Mouse (Mus musculus): ENCODE results near the gene Mark1. TPM values are rescaled to one million over a fixed set of nuclear protein-coding genes. Genes with fewer than 3 reads are reported as not detected.

The Mark1 gene
- total and polyA plus RNA-seq, 2 experiments from 2014 or later: 1.2 to 10.5 TPM

DNA sequence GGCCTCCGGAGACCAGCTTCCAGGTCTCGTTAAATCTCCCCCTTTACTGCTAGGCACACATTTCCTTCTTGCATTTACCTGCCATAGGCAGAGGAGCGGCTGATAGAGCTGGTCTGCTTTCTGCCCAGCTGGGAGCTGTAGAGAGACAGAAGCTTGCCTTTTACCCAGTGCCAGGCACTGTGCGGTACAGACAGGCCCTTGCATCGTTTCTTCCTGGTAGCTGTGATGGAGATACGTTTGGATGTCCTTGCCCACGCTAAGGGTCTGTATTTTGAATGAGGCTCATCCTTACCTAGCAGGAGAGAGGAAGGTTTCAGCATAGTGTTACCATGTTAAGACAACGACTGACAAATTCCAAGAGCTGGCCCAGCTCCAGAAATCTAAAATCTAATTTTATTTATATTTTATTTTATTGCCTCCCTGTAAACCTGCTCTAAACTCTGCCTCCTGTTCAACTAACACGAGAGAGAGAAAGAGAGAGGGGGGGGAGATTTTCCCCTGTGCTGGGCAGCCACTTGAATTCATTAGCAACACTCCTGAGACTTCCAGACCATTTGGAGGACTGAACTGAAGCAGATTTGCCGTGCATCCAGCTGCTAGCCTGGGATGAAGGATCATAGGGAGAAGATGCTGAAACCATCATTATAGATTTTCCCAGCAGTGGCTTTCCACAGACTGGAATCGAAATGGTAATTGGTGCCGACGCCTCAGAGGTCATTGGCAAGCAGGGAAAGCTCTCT, 21.2 kb upstream of the Mark1 start:
- H3K27me3 ChIP-seq (ENCODE audit: control insufficient read depth, insufficient read depth, low read length): no peaks in the 10 kb centered on the region
- TF ChIP-seq EP300 (IDR thresholded peaks at IDR 0.05; ENCODE audit: low read depth): no peak
- no peak for TF ChIP-seq CTCF (IDR thresholded peaks at IDR 0.05; ENCODE audit: low read depth)
- H3K4me3 ChIP-seq (ENCODE audit: low read depth, low read length): no peak overlapping the region
- WGBS: 65% methylated on average over 13 of the region's 13 CpGs
- no peak overlapping the region for H3K9ac ChIP-seq (replicated peaks; ENCODE audit: low read depth, low read length)
- no peak overlapping the region for H3K27ac ChIP-seq (ENCODE audit: low read depth)
- no peak for ATAC-seq (ENCODE audit: insufficient read depth, low read depth)
- no peaks in the 10 kb centered on the region for H3K4me1 ChIP-seq (ENCODE audit: control insufficient read depth, insufficient read depth)
- DNase-seq (ENCODE audit: low spot score): no peak
- H3K9me3 ChIP-seq (replicated peaks; ENCODE audit: control insufficient read depth, low read length): no peaks in the 10 kb centered on the region
- no peak overlapping the region for H3K4me2 ChIP-seq (ENCODE audit: low read depth, low read length)
- H3K36me3 ChIP-seq (replicated peaks; ENCODE audit: control insufficient read depth, insufficient read depth, low read length): no peaks in the 10 kb centered on the region

DNA sequence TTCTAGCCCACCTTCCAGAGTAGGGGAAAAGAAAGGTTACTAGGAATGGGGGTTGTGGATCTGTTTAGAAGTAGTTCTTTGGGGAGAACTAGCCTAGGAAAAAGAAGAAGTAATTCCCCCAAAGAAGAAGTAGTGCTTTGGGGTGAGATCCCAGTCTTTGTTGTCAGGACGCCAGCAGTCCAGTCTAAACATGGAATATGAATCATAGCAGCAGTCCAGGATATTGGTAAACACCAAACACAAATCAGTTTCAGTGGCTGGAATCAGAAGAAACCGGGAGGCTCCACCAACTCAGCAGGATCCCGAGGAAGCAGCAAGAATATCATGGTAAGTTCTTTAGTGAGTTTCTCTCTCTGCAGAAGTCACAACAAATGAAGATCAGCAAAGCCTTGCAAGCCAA, 13.2 kb upstream of the Mark1 start:
- H3K4me1 ChIP-seq (ENCODE audit: control insufficient read depth, insufficient read depth): no peaks in the 10 kb centered on the region
- no peak overlapping the region for H3K27ac ChIP-seq (ENCODE audit: low read depth)
- DNase-seq (ENCODE audit: low spot score) (no peak), ATAC-seq (ENCODE audit: insufficient read depth, low read depth) (no peak)
- H3K4me3 ChIP-seq (ENCODE audit: low read depth, low read length): no peak overlapping the region
- H3K27me3 ChIP-seq (ENCODE audit: control insufficient read depth, insufficient read depth, low read length): no peaks in the 10 kb centered on the region
- H3K4me2 ChIP-seq (ENCODE audit: low read depth, low read length): no peak overlapping the region
- H3K9ac ChIP-seq (replicated peaks; ENCODE audit: low read depth, low read length): no peak overlapping the region
- no peaks in the 10 kb centered on the region for H3K36me3 ChIP-seq (replicated peaks; ENCODE audit: control insufficient read depth, insufficient read depth, low read length)
- WGBS: 75% methylated on average over 3 of the region's 3 CpGs
- H3K9me3 ChIP-seq (replicated peaks; ENCODE audit: control insufficient read depth, low read length): no peaks in the 10 kb centered on the region
- TF ChIP-seq EP300 (IDR thresholded peaks at IDR 0.05; ENCODE audit: low read depth): no peak
- TF ChIP-seq CTCF (IDR thresholded peaks at IDR 0.05; ENCODE audit: low read depth): no peak

DNA sequence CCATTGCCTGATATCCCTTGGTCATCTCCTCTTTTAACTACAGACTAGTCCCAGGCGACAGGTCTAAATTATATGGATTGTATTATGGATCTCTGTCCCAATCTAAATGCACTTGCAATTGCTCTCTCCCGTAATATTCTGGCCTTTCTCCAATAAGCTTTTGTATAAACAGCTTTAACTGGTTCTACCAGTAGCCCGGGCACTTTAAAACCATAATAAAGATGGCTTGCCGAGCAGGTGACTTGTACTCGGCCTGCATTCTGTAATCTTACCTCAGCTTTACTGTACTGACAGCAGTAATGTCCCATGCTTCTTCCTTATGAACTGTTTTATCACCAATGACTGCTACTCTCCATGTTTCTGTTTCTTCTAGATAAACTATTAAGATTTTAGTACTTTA, 7.7 kb upstream of the Mark1 start:
- Histone ChIP-seq H3K27me3 (ENCODE audit: control insufficient read depth, insufficient read depth, low read length) (no peaks in the 10 kb centered on the region), H3K9me3 (replicated peaks; ENCODE audit: control insufficient read depth, low read length) (no peaks in the 10 kb centered on the region)

DNA sequence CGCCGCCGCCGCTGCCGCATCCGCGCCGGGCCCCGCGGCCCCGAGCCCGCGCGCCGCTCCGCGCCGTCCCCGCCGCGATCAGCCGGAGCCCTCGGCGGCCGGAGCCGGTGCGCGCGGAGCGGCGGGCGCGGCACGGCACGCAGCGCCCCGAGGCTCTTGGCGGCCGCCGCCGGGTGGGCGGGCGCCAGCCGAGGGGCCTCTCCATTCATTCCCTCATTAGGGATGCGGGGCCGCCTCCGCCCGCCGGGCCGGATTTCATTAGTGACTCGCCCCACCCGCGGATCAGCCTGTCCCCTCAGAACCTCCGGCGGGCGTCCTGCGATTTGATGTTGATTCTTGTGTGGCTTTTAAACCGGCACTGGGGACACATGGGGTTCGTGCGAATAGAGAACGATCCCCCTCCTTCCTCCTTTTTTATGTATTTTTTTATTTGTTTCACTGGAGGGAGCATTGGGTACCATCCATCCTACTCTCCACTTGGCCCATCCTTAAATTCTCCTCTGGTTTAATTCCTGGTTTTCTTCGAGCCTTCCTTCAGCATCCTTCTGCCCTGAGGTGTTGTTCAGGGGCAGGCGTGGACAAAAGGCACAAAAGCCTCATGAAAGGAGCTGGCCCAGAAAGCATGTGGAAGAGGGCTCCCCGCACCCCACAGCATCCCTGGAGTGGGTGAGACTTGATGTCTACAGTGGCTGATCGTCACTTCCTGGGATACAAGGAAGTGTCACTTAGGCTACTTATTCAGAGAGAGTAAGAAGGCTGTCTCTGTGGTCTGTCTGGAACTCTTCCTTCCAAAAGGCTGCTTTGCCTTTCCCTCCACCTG, 620 bp upstream of the Mark1 start:
- peaks cover 8% of the 10 kb centered on the region for H3K27me3 ChIP-seq (ENCODE audit: control insufficient read depth, insufficient read depth, low read length)
- H3K4me3 ChIP-seq (ENCODE audit: low read depth, low read length): peak overlapping the region; percentile 70
- peak overlapping the region; percentile 94 for H3K4me2 ChIP-seq (ENCODE audit: low read depth, low read length)
- H3K27ac ChIP-seq (ENCODE audit: low read depth): peak overlapping the region; percentile 9
- H3K36me3 ChIP-seq (replicated peaks; ENCODE audit: control insufficient read depth, insufficient read depth, low read length): no peaks in the 10 kb centered on the region
- peaks cover 8% of the 10 kb centered on the region; the same call in 1 of the 2 replicates for H3K4me1 ChIP-seq (ENCODE audit: control insufficient read depth, insufficient read depth)
- ATAC-seq (ENCODE audit: insufficient read depth, low read depth): 0 out of 2 replicates have a peak, but pooled peaks have one; percentile 22
- peak overlapping the region; percentile 89 for H3K9ac ChIP-seq (replicated peaks; ENCODE audit: low read depth, low read length)
- no peak for TF ChIP-seq EP300 (IDR thresholded peaks at IDR 0.05; ENCODE audit: low read depth)
- TF ChIP-seq CTCF (IDR thresholded peaks at IDR 0.05; ENCODE audit: low read depth): no peak
- H3K9me3 ChIP-seq (replicated peaks; ENCODE audit: control insufficient read depth, low read length): no peaks in the 10 kb centered on the region
- peak; percentile 43 for DNase-seq (ENCODE audit: low spot score)
- 3% methylated on average over 31 of the region's 65 CpGs for WGBS

More for the DNA sequence above, 7.7 kb upstream of the Mark1 start:
- no peak for TF ChIP-seq CTCF (IDR thresholded peaks at IDR 0.05; ENCODE audit: low read depth)
- H3K27ac ChIP-seq (ENCODE audit: low read depth): no peak overlapping the region
- WGBS: 71% methylated on average over 5 of the region's 5 CpGs
- no peak overlapping the region for H3K4me3 ChIP-seq (ENCODE audit: low read depth, low read length)
- H3K9ac ChIP-seq (replicated peaks; ENCODE audit: low read depth, low read length): no peak overlapping the region
- no peaks in the 10 kb centered on the region for H3K36me3 ChIP-seq (replicated peaks; ENCODE audit: control insufficient read depth, insufficient read depth, low read length)
- DNase-seq (ENCODE audit: low spot score) (no peak), ATAC-seq (ENCODE audit: insufficient read depth, low read depth) (no peak)
- H3K4me2 ChIP-seq (ENCODE audit: low read depth, low read length): no peak overlapping the region
- H3K4me1 ChIP-seq (ENCODE audit: control insufficient read depth, insufficient read depth): no peaks in the 10 kb centered on the region

DNA sequence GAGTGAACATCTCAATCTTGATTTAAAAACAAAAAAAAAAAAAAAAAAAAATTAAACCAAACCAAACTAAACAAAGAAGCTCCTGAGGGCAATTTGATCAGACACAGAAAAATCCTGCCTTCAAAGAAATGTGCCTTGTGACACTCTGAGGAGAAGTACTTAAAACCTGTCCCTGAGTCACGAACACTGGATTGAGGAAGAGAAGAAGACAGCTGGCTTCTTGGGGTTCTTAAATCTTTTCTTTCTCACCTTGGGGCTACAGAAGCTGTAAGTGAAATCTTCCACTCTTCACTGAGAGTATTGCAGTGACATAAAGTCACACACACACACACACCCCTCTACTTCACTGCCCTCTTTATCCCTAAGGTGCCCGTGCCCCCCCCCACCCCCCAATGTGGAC, 739 bp downstream of the Mark1 start:
- peaks cover 8% of the 10 kb centered on the region for H3K27me3 ChIP-seq (ENCODE audit: control insufficient read depth, insufficient read depth, low read length)
- no peaks in the 10 kb centered on the region for H3K9me3 ChIP-seq (replicated peaks; ENCODE audit: control insufficient read depth, low read length)
- H3K27ac ChIP-seq (ENCODE audit: low read depth): no peak overlapping the region
- WGBS: 23% methylated on average over 2 of the region's 2 CpGs
- peak overlapping the region; percentile 70 for H3K4me3 ChIP-seq (ENCODE audit: low read depth, low read length)
- H3K4me2 ChIP-seq (ENCODE audit: low read depth, low read length): peak overlapping the region; percentile 94
- H3K4me1 ChIP-seq (ENCODE audit: control insufficient read depth, insufficient read depth): peaks cover 8% of the 10 kb centered on the region; the same call in 1 of the 2 replicates
- TF ChIP-seq EP300 (IDR thresholded peaks at IDR 0.05; ENCODE audit: low read depth) (no peak), CTCF (IDR thresholded peaks at IDR 0.05; ENCODE audit: low read depth) (no peak)
- peak overlapping the region; percentile 89 for H3K9ac ChIP-seq (replicated peaks; ENCODE audit: low read depth, low read length)
- DNase-seq (ENCODE audit: low spot score) (no peak), ATAC-seq (ENCODE audit: insufficient read depth, low read depth) (no peak)
- H3K36me3 ChIP-seq (replicated peaks; ENCODE audit: control insufficient read depth, insufficient read depth, low read length): no peaks in the 10 kb centered on the region
